Mouse (Mus musculus): ENCODE measurements around the gene Tom1l2.

DNA sequence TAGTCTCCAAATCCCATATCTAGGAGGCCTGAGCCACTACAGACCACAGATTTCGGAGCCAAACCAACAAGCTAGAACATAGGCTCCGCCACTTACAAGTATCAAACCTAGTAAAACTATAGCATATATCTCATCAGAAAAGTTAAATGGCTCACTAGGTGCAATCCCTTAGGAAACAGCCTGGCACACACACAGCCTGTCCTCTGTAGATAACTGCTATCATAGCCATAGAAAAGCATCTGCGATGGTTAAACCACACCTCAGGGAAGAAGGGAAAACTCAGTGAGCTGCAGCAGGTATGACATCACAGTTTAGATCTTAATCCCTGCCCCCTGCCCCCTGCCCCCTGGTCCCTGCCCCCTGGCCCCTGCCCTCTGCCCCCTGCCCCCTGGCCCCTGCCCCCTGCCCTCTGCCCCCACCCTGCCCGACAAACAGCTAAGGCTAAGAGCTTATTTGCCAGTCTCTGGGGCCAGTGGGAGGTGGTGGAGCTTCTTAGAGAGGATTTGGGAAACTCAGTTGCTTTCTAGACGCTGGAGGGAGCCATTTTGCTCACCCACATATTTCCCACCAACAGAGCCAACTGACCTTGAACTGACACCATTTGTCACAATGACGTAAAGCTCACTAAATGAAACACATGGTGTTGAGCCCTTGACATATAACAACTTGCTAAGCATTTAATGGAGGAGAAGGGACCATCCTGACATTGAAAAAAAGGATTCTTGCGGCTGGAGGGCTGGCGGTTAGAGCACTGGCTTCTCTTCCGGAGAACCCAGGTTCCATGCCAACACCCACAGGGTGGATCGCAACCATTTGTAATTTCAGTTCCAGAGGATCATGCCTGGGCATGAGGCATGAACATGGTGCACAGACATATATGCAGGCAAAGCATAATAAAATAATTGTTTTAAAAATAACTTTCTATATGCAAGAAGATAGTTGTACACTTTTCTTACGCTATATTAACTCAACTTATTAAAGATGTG, 72.0 kb downstream of the Tom1l2 start:
- no peak for TF ChIP-seq CTCF (conservative IDR thresholded peaks at IDR 0.05; ENCODE audit: insufficient read depth, insufficient read length, low read depth, low read length)
- TF ChIP-seq POLR2A (IDR thresholded peaks at IDR 0.05; ENCODE audit: low read depth, low read length), result no peak
